Mouse (Mus musculus): ENCODE data around the gene Tpcn2.

The Tpcn2 gene

GRCm38 (mm10) chr7:145239736-145240505 is 43.9 kb downstream of the Tpcn2 start:
- DNase-seq = no peak

DNA sequence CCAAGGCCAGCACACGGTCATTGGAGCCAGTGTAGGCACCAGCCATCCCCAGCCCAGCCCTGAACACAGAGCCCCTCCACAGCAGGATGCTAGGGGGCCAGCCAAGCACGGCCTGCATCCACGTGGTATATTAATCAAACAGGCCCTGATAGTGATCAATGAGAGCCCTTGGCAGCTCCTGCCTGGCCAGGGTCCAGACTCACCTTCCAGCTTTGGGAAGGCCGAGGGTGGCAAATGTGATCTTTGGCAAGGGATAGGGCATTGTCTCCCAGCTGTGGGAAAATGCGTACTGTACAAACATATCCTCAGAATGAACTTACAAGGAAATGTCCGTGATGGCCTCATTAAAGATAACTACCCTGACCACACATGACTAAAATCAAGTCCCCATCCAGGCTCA is 44.7 kb downstream of the Tpcn2 start:
- DNase-seq = no peak

DNA sequence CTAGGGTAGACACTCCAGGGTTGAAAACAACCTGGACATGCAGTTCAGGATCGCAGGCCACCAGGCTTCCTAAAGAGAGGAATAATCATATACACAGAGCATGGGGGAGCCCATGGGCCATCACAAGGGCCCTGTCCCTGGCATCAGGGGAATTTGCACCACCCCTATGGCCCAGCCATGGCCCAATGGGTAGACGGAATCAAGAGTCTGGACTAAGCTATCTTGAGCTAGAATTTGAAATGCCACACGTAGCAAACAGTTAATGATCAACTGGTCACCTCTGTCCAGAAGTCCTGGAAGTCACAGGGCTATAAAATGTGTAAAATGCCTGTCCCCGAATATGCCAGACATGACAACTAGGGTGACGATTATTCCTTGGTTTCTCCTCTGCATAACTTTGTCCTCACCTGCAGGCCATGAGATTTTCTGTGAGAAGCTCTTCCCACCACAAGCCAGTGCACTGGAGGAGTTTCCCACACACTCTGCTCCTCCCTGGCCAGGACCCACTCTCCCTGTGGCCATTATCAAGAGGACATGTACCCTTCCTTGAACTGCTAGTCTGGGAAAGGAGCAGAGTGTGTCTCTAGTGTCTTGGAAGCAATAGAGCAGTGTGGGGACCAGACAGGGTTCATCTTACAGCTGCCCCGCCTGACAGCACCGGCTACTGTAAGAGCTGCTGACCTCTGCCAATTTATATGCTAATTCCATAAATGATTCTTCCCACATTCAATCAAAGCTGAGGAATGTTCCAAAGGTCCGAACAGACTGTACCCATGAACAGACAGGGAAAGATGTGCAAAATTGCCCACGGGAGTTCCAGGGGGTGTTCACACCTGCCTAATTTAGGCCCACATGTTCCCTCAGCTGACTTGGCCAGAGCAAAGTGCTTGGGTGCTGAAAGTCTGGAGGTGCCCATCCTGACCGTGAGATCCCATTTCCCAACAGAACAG is 48.7 kb downstream of the Tpcn2 start:
- DNase-seq = no peak

DNA sequence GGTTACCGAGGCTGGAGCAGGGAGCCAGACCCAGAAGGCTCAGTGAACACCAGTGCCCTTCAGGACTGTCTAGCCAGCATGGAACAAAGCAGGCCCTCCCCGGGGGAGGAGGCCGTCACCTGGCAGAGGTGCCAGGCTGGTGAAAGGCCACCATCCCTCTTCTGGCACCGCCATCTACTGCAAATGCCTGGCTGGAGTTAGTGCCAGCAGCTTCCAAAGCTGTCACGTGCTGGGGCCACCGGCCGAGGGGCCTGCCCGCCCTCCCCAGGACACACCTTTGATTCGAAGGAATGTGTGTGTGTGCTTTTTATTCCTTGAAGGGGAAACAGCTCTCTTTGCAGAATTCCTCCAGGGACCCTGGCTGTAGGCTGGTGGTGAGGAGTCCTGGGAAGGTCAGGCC is 52.2 kb downstream of the Tpcn2 start:
- no peak for DNase-seq

DNA sequence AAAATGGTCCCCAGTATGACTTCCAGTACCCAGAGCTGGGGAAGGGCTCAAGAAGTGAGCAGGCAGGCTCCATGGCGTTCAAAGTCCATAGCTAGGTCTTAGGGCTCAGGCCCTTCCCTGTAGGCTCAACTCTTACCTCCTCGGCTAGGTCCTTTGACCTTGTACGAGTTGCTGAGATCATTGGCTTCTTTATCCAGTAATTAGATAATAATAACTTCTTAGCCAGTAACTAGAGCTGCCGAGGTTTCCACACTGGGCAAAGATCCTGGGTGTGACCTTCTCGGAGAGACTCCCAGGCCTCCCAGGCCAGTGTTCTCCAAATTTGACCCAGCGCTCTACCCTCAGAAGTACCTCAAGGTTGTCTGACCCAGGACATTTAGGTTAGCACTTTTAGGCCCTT is 57.2 kb downstream of the Tpcn2 start:
- no peak for DNase-seq

GRCm38 (mm10) chr7:145225626-145226025 is 58.2 kb downstream of the Tpcn2 start:
- no peak for DNase-seq

GRCm38 (mm10) chr7:145221841-145222689 is 61.7 kb downstream of the Tpcn2 start:
- peak; percentile 61 for DNase-seq

GRCm38 (mm10) chr7:145221346-145221745 is 62.5 kb downstream of the Tpcn2 start:
- no peak for DNase-seq

GRCm38 (mm10) chr7:145219420-145219831 is 64.4 kb downstream of the Tpcn2 start:
- DNase-seq = no peak

- no peak for DNase-seq
Measured at GRCm38 (mm10) chr7:145216591-145216990, 67.2 kb downstream of the Tpcn2 start.

- DNase-seq = no peak
Measured at GRCm38 (mm10) chr7:145215476-145215875, 68.3 kb downstream of the Tpcn2 start.

- no peak for DNase-seq
Measured at GRCm38 (mm10) chr7:145211680-145212659, 71.8 kb downstream of the Tpcn2 start.

DNA sequence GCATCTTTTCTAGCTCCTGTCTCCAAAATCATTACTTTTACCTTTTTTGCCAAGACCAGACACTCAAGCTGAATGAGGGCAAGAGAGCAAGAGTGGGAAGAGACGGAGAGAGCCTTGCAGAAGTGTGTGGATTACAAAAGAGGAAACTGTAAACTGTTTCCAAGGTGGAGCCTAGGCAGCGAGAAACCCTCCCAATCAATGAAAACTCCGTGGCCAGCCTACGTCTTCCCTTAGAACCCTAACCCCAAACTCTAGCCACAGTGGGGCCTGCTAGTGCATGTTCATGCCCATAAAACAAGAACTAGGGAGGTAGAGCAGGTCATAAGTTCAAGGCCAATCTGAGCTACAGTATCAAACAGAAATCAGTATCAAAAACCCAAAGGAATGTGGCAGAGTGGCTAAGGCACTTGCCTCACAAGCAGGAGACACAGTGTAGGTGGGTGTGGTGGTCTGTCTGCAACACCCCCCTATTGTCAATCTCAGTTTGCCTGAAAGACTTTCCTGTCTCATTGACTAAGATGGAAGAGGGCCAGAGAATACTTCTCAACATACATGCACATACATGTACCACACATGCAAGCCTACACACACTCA is 73.2 kb downstream of the Tpcn2 start:
- no peak for DNase-seq

DNA sequence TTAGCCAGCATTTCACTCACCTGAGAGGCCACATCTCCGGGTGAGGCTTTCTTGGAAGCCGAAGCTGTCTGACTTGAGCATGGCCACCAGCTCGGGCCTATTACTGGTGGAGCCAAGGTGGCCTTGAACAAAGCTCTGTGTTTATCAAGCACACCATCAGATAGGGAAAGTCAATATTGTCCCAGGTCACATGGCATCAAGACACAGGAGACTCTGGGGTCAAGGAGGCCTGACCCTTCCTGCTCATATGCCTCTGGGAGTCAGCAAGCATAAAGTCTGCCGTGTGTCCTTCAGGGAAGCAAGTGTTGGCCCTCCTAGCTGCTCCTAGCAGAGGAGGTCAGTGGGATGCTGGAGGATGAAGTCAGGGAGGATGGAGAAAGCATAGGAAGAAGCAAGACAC is 75.8 kb downstream of the Tpcn2 start, which contains the start of gene 1810010D01Rik:
TSS of gene 1810010D01Rik (minus strand) at position 114 of the 400 bp plus-strand sequence.
- DNase-seq = no peak

- DNase-seq = no peak
Measured at GRCm38 (mm10) chr7:145206801-145207200, 77.0 kb downstream of the Tpcn2 start.

DNA sequence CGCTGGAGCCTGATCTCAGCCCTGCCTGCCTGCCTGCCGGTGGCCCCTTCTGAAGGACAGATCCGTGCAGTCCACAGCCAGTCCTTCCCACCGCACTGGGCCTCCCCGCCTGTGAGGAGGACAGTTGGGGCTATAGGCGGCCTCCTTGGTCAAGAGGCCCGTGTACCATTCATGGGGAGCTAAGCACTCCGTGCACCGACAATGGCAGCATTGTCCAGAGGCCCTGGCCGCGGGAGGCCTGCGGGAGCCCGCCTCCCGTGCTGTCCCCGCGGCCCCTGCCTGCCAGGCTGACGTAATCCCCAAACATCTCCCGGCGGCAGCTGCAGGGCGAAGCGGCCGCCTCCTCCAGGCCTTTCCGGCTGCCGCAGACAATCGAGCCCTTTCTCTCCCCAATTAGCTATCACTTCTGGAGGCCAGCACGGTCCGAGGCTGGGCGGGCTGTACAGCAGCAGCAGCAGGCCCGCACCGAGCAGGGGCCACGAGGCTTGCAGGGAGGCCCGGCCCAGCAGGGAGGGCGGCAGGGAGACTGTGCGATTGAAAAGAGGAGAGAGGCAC is 77.7 kb downstream of the Tpcn2 start:
- peak; percentile 73 for DNase-seq

DNA sequence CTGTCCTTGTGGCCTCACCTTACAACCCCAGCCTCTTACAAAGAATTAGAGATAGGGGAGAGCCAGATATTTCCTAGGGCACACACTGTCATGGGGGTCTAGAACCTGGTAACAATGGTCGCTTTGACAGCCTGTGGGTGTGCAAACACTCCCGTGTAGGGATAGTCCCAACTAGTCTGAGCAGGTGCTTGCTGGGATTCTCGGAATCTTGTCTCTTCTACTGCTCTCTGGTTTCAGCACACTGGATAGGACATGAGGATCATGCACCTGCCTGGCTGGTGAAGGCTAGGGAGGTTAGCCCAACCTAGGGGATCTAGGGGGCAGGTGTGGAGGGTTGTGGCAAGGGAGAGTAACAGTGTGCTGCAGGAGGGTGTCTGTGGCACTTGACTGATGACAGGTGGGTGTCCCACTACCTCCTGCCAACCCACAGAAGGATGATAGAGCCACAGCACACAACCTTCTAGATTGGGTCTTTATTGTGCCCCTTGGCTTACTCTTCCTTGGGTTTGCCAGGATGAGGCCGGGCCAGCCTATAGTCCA is 78.4 kb downstream of the Tpcn2 start:
- DNase-seq = no peak

GRCm38 (mm10) chr7:145199711-145200110 is 84.1 kb downstream of the Tpcn2 start:
- DNase-seq = no peak

- peak; percentile 74 for DNase-seq
Measured at GRCm38 (mm10) chr7:145198223-145198714, 85.5 kb downstream of the Tpcn2 start.

DNA sequence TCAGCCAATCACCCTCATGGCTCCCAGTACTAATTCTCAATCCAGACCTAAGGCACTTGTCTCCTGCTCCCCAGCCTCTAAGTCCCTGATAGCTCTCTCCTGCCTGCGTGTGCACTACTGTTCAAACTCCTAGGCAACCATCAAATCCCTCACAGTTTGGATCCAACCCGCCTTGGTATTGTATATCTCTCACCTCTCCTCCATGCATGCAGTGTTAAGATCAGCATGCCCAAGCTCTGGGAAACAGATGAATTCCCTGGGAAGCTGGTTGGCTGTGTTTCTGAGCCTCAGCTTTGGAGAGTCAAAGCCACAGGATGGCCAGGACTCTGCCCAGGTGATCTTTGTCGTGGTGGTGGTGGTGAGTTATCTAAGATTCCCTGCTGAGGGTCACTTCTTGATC is 86.1 kb downstream of the Tpcn2 start:
- DNase-seq = no peak
